Mouse (Mus musculus) embryonic facial prominence, embryonic 11.5 days (tissue): ENCODE results near the gene Immp2l. TPM values are rescaled to one million over a fixed set of nuclear protein-coding genes. Genes with fewer than 3 reads are reported as not detected.

Experiments used
- ATAC-seq: fragments of 200-750 bp; cut with Nextera tagmentation; replicated peaks from 2 replicates; pipeline ENCODE4 v1.8.0; 2017; ENCODE audit warnings: low read depth; ENCODE audit not compliant: insufficient number of reproducible peaks, low FRiP score, low TSS enrichment
- DNase-seq: peaks from one replicate; pipeline ENCODE4 v3.0.0-alpha.2; 2015; ENCODE audit warnings: low spot score
- H3K27ac ChIP-seq: fragments of 300-500 bp; sonication (generic); replicated peaks from 2 replicates; pipeline ENCODE4 v1.5.1; 2014; ENCODE audit warnings: mild to moderate bottlenecking, low read depth, low read length, control low read depth
- H3K27me3 ChIP-seq: fragments of 300-500 bp; sonication (generic); 2 replicates; pipeline ENCODE4 v1.6.1; 2014; ENCODE audit warnings: mild to moderate bottlenecking, low read length, moderate library complexity, mixed read lengths; ENCODE audit not compliant: control insufficient read depth, insufficient read depth
- H3K36me3 ChIP-seq: fragments of 300-500 bp; sonication (generic); replicated peaks from 2 replicates; pipeline ENCODE4 v1.6.1; 2014; ENCODE audit warnings: low read depth, mild to moderate bottlenecking, low read length, moderate library complexity, mixed read lengths; ENCODE audit not compliant: control insufficient read depth, insufficient read depth
- H3K4me1 ChIP-seq: fragments of 300-500 bp; sonication (generic); 2 replicates; pipeline ENCODE4 v1.6.1; 2014; ENCODE audit warnings: low read length, mixed read lengths; ENCODE audit not compliant: control insufficient read depth, insufficient read depth
- H3K4me2 ChIP-seq: fragments of 300-500 bp; sonication (generic); 2 replicates; pipeline ENCODE4 v1.6.1; 2014; ENCODE audit warnings: low read depth, mild to moderate bottlenecking, control low read depth, low read length, moderate library complexity
- H3K4me3 ChIP-seq: fragments of 300-500 bp; sonication (generic); 2 replicates; pipeline ENCODE4 v1.5.1; 2014; ENCODE audit warnings: low read depth, low read length, control low read depth
- H3K9ac ChIP-seq: fragments of 300-500 bp; sonication (generic); replicated peaks from 2 replicates; pipeline ENCODE4 v1.6.1; 2014; ENCODE audit warnings: mild to moderate bottlenecking, control low read depth, low read length
- H3K9me3 ChIP-seq: fragments of 300-500 bp; sonication (generic); replicated peaks from 2 replicates; pipeline ENCODE4 v1.6.1; 2016; ENCODE audit warnings: mild to moderate bottlenecking, low read length, inconsistent platforms, mixed read lengths; ENCODE audit not compliant: control insufficient read depth
- WGBS: fragments of 180-500 bp; shearing (Covaris S2); extraction: QIAGEN DNeasy Blood & Tissue Kit; methylation state at CpG from one replicate; pipeline ENCODE4 v1.1.7; 2014; 5-methylcytosine and 5-hydroxymethylcytosine counted together
- polyA plus RNA-seq: library from polyadenylated mRNA; unstranded; fragments of >200 nt; fragmentation: Nextera tagmentation; extraction: Ambion mirVana; gene quantifications from 2 replicates; pipeline ENCODE4 v1.2.1, GENCODE M21; 2014

The Immp2l gene
- polyA plus RNA-seq, 1 experiment from 2014 or later: 10.4 TPM

GRCm38 (mm10) chr12:41877292-41877959, 853.5 kb downstream of the Immp2l start:
- Histone ChIP-seq H3K9ac (no peak overlapping the region), H3K4me2 (no peak overlapping the region), H3K9me3 (no peaks in the 10 kb centered on the region), H3K4me1 (no peaks in the 10 kb centered on the region), H3K4me3 (no peak overlapping the region), H3K27me3 (no peaks in the 10 kb centered on the region), H3K36me3 (no peaks in the 10 kb centered on the region), H3K27ac (no peak overlapping the region)
- DNase-seq (no peak), ATAC-seq (no peak)
- WGBS: 68% methylated on average over 5 of the region's 5 CpGs

DNA sequence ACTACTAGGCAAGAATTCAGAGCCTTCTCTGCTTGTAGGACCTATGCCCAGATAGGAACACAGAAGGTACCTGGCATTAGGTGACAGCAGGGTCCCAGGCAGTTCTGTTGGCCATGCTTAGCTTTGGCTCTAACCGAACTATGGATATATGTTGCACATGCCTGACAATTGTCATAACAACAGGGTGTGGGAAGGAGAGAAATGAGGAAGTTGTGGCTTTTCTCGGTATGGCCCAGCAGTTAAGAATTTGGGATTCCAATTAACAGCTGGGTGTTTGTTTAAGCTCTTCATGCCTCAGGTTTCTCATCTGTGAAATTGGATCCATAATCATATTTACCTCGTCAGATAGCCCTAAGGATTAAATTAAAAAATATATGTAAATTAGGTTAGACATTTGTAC, 854.6 kb downstream of the Immp2l start:
- Histone ChIP-seq H3K27me3 (no peaks in the 10 kb centered on the region), H3K36me3 (no peaks in the 10 kb centered on the region), H3K4me3 (no peak overlapping the region), H3K4me1 (no peaks in the 10 kb centered on the region), H3K27ac (no peak overlapping the region), H3K9me3 (no peaks in the 10 kb centered on the region), H3K9ac (no peak overlapping the region), H3K4me2 (no peak overlapping the region)
- DNase-seq (no peak), ATAC-seq (no peak)
- 75% methylated on average over 3 of the region's 3 CpGs for WGBS

DNA sequence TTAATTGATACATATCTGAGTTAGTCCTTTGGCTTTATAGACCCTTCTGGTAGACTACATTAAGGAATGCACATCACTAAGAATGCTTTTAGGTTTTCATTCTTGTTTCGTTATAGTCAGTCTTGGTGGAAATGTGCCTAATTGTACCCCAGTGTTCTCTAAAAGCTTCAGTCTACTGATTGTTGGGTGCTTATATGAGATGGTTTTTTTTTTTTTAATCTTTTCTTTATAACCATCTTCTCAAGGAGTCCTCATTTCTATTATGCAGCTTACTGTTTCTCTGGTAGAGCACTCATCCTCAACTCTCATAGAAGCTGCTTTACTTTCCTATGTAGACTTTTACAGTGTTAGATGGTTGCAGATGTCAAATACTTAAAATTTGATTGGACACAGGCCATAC, 855.1 kb downstream of the Immp2l start:
- no peak for ATAC-seq
- H3K27me3 ChIP-seq: no peaks in the 10 kb centered on the region
- no peak overlapping the region for H3K9ac ChIP-seq
- H3K4me2 ChIP-seq: no peak overlapping the region
- 94% methylated on average over 1 of the region's 1 CpGs for WGBS
- H3K27ac ChIP-seq: no peak overlapping the region
- no peak for DNase-seq
- no peaks in the 10 kb centered on the region for H3K4me1 ChIP-seq
- H3K9me3 ChIP-seq: no peaks in the 10 kb centered on the region
- no peaks in the 10 kb centered on the region for H3K36me3 ChIP-seq
- no peak overlapping the region for H3K4me3 ChIP-seq

DNA sequence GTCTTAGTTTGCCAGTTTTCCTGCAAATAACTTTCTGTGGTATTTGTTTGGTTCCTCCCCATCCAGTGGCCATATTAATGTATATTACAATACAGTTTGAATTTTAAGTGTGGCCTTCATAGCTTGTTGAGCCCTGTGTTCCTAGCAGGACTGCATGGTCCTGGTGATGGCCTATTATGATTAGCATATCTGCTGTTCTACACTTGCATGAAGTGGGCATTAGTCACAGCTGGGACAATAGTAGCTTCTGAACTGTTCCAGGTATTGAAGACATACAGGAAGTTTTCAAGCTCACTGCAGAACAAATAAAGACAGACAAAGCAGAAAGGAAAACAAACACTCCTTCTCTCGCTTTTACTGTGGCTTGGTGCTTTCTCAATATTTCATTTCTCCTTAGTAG, 855.5 kb downstream of the Immp2l start:
- H3K27ac ChIP-seq: no peak overlapping the region
- no peaks in the 10 kb centered on the region for H3K27me3 ChIP-seq
- H3K4me1 ChIP-seq: no peaks in the 10 kb centered on the region
- H3K4me3 ChIP-seq: no peak overlapping the region
- DNase-seq (no peak), ATAC-seq (no peak)
- H3K9me3 ChIP-seq: no peaks in the 10 kb centered on the region
- H3K36me3 ChIP-seq: no peaks in the 10 kb centered on the region
- 83% methylated on average over 1 of the region's 1 CpGs for WGBS
- H3K4me2 ChIP-seq: no peak overlapping the region
- no peak overlapping the region for H3K9ac ChIP-seq

GRCm38 (mm10) chr12:41880833-41881232, 856.9 kb downstream of the Immp2l start:
- no peaks in the 10 kb centered on the region for H3K4me1 ChIP-seq
- H3K9me3 ChIP-seq: no peaks in the 10 kb centered on the region
- WGBS: 81% methylated on average over 3 of the region's 3 CpGs
- no peak overlapping the region for H3K9ac ChIP-seq
- ATAC-seq (no peak), DNase-seq (no peak)
- no peaks in the 10 kb centered on the region for H3K27me3 ChIP-seq
- no peak overlapping the region for H3K4me3 ChIP-seq
- no peak overlapping the region for H3K4me2 ChIP-seq
- no peak overlapping the region for H3K27ac ChIP-seq
- no peaks in the 10 kb centered on the region for H3K36me3 ChIP-seq

DNA sequence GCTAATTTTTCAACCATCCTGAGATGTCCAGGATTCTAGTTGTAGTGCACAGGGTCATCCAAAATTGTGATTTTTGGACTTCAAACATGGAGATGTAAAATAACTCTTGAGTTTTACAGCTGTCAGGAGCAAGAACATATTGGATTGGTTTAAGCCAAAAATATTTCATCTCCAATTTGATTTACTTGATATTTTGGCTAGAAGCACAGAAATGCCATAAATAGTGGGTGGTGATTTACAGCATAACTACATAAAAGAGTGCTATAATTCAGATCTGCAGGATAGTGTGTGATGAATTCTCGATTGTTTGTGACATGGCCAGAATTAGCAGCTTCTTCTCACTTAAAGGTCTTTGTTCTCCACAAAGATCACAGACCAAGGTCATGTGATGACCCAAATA, 884.1 kb downstream of the Immp2l start:
- H3K9me3 ChIP-seq: no peaks in the 10 kb centered on the region
- WGBS: 74% methylated on average over 1 of the region's 1 CpGs
- no peak for ATAC-seq

GRCm38 (mm10) chr12:41911626-41912025, 887.7 kb downstream of the Immp2l start:
- Histone ChIP-seq H3K27ac (no peak overlapping the region), H3K9ac (no peak overlapping the region), H3K4me1 (no peaks in the 10 kb centered on the region), H3K9me3 (no peaks in the 10 kb centered on the region), H3K4me2 (no peak overlapping the region), H3K4me3 (no peak overlapping the region), H3K36me3 (no peaks in the 10 kb centered on the region), H3K27me3 (no peaks in the 10 kb centered on the region)
- no peak for DNase-seq
- 79% methylated on average over 3 of the region's 3 CpGs for WGBS
- ATAC-seq: no peak

More for the DNA sequence above, 884.1 kb downstream of the Immp2l start:
- no peak for DNase-seq
- Histone ChIP-seq H3K36me3 (no peaks in the 10 kb centered on the region), H3K4me3 (no peak overlapping the region), H3K4me2 (no peak overlapping the region), H3K9ac (no peak overlapping the region), H3K27ac (no peak overlapping the region), H3K27me3 (no peaks in the 10 kb centered on the region), H3K4me1 (no peaks in the 10 kb centered on the region)

- Histone ChIP-seq H3K9me3 (no peaks in the 10 kb centered on the region), H3K4me2 (no peak overlapping the region), H3K27ac (no peak overlapping the region), H3K27me3 (no peaks in the 10 kb centered on the region), H3K9ac (no peak overlapping the region), H3K4me3 (no peak overlapping the region), H3K4me1 (no peaks in the 10 kb centered on the region), H3K36me3 (no peaks in the 10 kb centered on the region)
- DNase-seq (no peak), ATAC-seq (no peak)
- WGBS: 88% methylated on average over 2 of the region's 2 CpGs
These were observed 913.9 kb downstream of the Immp2l start for GRCm38 (mm10) chr12:41937751-41938150.
